Mouse (Mus musculus): ENCODE data around the gene Spag7. TPM values are rescaled to one million over a fixed set of nuclear protein-coding genes. Genes with fewer than 3 reads are reported as not detected.

The Spag7 gene
- polyA plus RNA-seq (2012; rRNA removed) (24.6 and 42.0 TPM in 2 replicates), polyA plus RNA-seq (2014; fragmentation: Nextera tagmentation; extraction: Ambion mirVana) (27.4 and 29.6 TPM in 2 replicates)

- WGBS (ENCODE audit: insufficient replicate concordance), result under 1% methylated on average over 44 of the region's 44 CpGs
- H3K27ac ChIP-seq, result peak within 1 kb of the TSS; percentile 89
- peak within 1 kb of the TSS; percentile 91 for H3K4me2 ChIP-seq (ENCODE audit: low read depth)
- H3K4me1 ChIP-seq (replicated peaks; ENCODE audit: control insufficient read depth in 2 of 2, insufficient read depth in 2 of 2, low read length in 1 of 2), result peaks cover 9 to 12% of the 10 kb centered on the region in 2 experiments
- peak within 1 kb of the TSS; percentile 81 for H3K9ac ChIP-seq (replicated peaks)
- H3K9me3 ChIP-seq (ENCODE audit: control insufficient read depth, low read length), result no peaks in the 10 kb centered on the region
- TF ChIP-seq CTCF (IDR thresholded peaks at IDR 0.05; ENCODE audit: low read depth), result no peak; the same call in 1 of the 2 replicates
- TF ChIP-seq EP300 (IDR thresholded peaks at IDR 0.05; ENCODE audit: low read depth), result peak; percentile 57
- DNase-seq (ENCODE audit: low read depth in 3 of 3, low spot score in 3 of 3), result peak; percentile 99 to 100 (median 100)
- peaks cover 12% of the 10 kb centered on the region for H3K36me3 ChIP-seq (replicated peaks; ENCODE audit: control insufficient read depth, insufficient read depth, low read depth)
- H3K27me3 ChIP-seq (ENCODE audit: control insufficient read depth, insufficient read depth, low read length), result no peaks in the 10 kb centered on the region
- H3K4me3 ChIP-seq (ENCODE audit: insufficient read depth in 1 of 2, low read depth in 2 of 2, low read length in 2 of 2), result peak within 1 kb of the TSS; percentile 79 to 93
- ATAC-seq (ENCODE audit: insufficient read depth), result peak; percentile 90
These were observed at the start of gene Spag7 for GRCm38 (mm10) chr11:70668771-70669505. TSS of gene Spag7 (minus strand) at chr11:70669416.

GRCm38 (mm10) chr11:70718481-70718880 is 49.3 kb upstream of the Spag7 start:
- Histone ChIP-seq H3K4me3 (ENCODE audit: insufficient read depth in 1 of 2, low read depth in 2 of 2, low read length in 2 of 2) (no peak overlapping the region), H3K4me1 (replicated peaks; ENCODE audit: control insufficient read depth in 2 of 2, insufficient read depth in 2 of 2, low read length in 1 of 2) (no peaks in the 10 kb centered on the region), H3K4me2 (ENCODE audit: low read depth) (no peak overlapping the region), H3K36me3 (replicated peaks; ENCODE audit: control insufficient read depth, insufficient read depth, low read depth) (no peaks in the 10 kb centered on the region), H3K27ac (no peak overlapping the region), H3K9me3 (ENCODE audit: control insufficient read depth, low read length) (no peaks in the 10 kb centered on the region), H3K9ac (replicated peaks) (no peak overlapping the region), H3K27me3 (ENCODE audit: control insufficient read depth, insufficient read depth, low read length) (no peaks in the 10 kb centered on the region)
- no peak for TF ChIP-seq EP300 (IDR thresholded peaks at IDR 0.05; ENCODE audit: low read depth)
- no peak for TF ChIP-seq CTCF (IDR thresholded peaks at IDR 0.05; ENCODE audit: low read depth)
- WGBS (ENCODE audit: insufficient replicate concordance), result 53% methylated on average over 5 of the region's 5 CpGs
- ATAC-seq (ENCODE audit: insufficient read depth) (no peak), DNase-seq (ENCODE audit: low read depth in 3 of 3, low spot score in 3 of 3) (no peak)

GRCm38 (mm10) chr11:70715832-70716231 is 46.6 kb upstream of the Spag7 start:
- TF ChIP-seq CTCF (IDR thresholded peaks at IDR 0.05; ENCODE audit: low read depth), result no peak
- no peak overlapping the region for H3K27ac ChIP-seq
- no peak overlapping the region for H3K4me2 ChIP-seq (ENCODE audit: low read depth)
- no peaks in the 10 kb centered on the region for H3K9me3 ChIP-seq (ENCODE audit: control insufficient read depth, low read length)
- H3K27me3 ChIP-seq (ENCODE audit: control insufficient read depth, insufficient read depth, low read length), result no peaks in the 10 kb centered on the region
- no peak overlapping the region for H3K9ac ChIP-seq (replicated peaks)
- 62% methylated on average over 6 of the region's 6 CpGs for WGBS (ENCODE audit: insufficient replicate concordance)
- ATAC-seq (ENCODE audit: insufficient read depth), result no peak
- no peak overlapping the region for H3K4me3 ChIP-seq (ENCODE audit: insufficient read depth in 1 of 2, low read depth in 2 of 2, low read length in 2 of 2)
- no peaks in the 10 kb centered on the region for H3K36me3 ChIP-seq (replicated peaks; ENCODE audit: control insufficient read depth, insufficient read depth, low read depth)
- no peak for DNase-seq (ENCODE audit: low read depth in 3 of 3, low spot score in 3 of 3)
- H3K4me1 ChIP-seq (replicated peaks; ENCODE audit: control insufficient read depth in 2 of 2, insufficient read depth in 2 of 2, low read length in 1 of 2), result no peaks in the 10 kb centered on the region

- Histone ChIP-seq H3K4me2 (ENCODE audit: low read depth) (no peak overlapping the region), H3K4me1 (replicated peaks; ENCODE audit: control insufficient read depth in 2 of 2, insufficient read depth in 2 of 2, low read length in 1 of 2) (no peaks in the 10 kb centered on the region), H3K4me3 (ENCODE audit: insufficient read depth in 1 of 2, low read depth in 2 of 2, low read length in 2 of 2) (no peak overlapping the region), H3K9me3 (ENCODE audit: control insufficient read depth, low read length) (no peaks in the 10 kb centered on the region), H3K27ac (no peak overlapping the region), H3K9ac (replicated peaks) (no peak overlapping the region), H3K36me3 (replicated peaks; ENCODE audit: control insufficient read depth, insufficient read depth, low read depth) (no peaks in the 10 kb centered on the region), H3K27me3 (ENCODE audit: control insufficient read depth, insufficient read depth, low read length) (no peaks in the 10 kb centered on the region)
- no peak for TF ChIP-seq CTCF (IDR thresholded peaks at IDR 0.05; ENCODE audit: low read depth)
- no peak for TF ChIP-seq EP300 (IDR thresholded peaks at IDR 0.05; ENCODE audit: low read depth)
- ATAC-seq (ENCODE audit: insufficient read depth), result no peak
- WGBS (ENCODE audit: insufficient replicate concordance), result 58% methylated on average over 6 of the region's 6 CpGs
- DNase-seq (ENCODE audit: low read depth in 3 of 3, low spot score in 3 of 3), result no peak
These were observed 44.0 kb upstream of the Spag7 start for GRCm38 (mm10) chr11:70713222-70713621.

GRCm38 (mm10) chr11:70711026-70711425 is 41.8 kb upstream of the Spag7 start:
- no peaks in the 10 kb centered on the region for H3K4me1 ChIP-seq (replicated peaks; ENCODE audit: control insufficient read depth in 2 of 2, insufficient read depth in 2 of 2, low read length in 1 of 2)
- no peak for TF ChIP-seq EP300 (IDR thresholded peaks at IDR 0.05; ENCODE audit: low read depth)
- TF ChIP-seq CTCF (IDR thresholded peaks at IDR 0.05; ENCODE audit: low read depth), result no peak
- no peaks in the 10 kb centered on the region for H3K36me3 ChIP-seq (replicated peaks; ENCODE audit: control insufficient read depth, insufficient read depth, low read depth)
- ATAC-seq (ENCODE audit: insufficient read depth) (no peak), DNase-seq (ENCODE audit: low read depth in 3 of 3, low spot score in 3 of 3) (no peak)
- H3K9me3 ChIP-seq (ENCODE audit: control insufficient read depth, low read length), result no peaks in the 10 kb centered on the region
- no peak overlapping the region for H3K4me3 ChIP-seq (ENCODE audit: insufficient read depth in 1 of 2, low read depth in 2 of 2, low read length in 2 of 2)
- no peak overlapping the region for H3K4me2 ChIP-seq (ENCODE audit: low read depth)
- no peak overlapping the region for H3K27ac ChIP-seq
- no peak overlapping the region for H3K9ac ChIP-seq (replicated peaks)
- WGBS (ENCODE audit: insufficient replicate concordance), result 77% methylated on average over 10 of the region's 10 CpGs
- H3K27me3 ChIP-seq (ENCODE audit: control insufficient read depth, insufficient read depth, low read length), result no peaks in the 10 kb centered on the region

All from liver, embryonic 14.5 days (tissue).